Mouse (Mus musculus): ENCODE results near the gene Ipcef1. TPM values are rescaled to one million over a fixed set of nuclear protein-coding genes. Genes with fewer than 3 reads are reported as not detected.

Gene Ipcef1
- polyA plus RNA-seq, 1 experiment from 2014 or later = 0.48 TPM

DNA sequence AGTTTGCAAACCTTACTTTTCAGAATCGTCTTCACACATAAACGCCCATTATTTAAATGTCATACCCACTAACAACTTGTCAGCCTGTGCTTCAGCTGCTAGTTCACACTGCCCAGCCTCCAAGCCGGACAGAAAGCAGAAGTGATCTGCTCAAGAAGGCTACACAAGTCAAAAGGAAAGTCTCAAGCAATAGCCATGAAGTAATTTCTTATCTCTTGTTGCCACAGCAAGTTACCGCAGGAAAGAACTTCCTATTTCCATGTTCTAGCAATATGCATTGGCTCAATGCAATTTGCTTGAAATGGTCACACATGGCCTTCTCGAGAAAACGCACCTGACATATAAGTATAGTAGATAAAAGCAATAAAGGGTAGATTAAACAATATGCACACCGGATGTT, 10.7 kb upstream of the Ipcef1 start:
- Histone ChIP-seq H3K36me3 (no peaks in the 10 kb centered on the region), H3K27me3 (ENCODE audit: low read depth, poor library complexity, severe bottlenecking) (no peaks in the 10 kb centered on the region), H3K27ac (replicated peaks) (no peak overlapping the region), H3K4me3 (no peak overlapping the region), H3K4me1 (no peaks in the 10 kb centered on the region), H3K9me3 (replicated peaks) (no peaks in the 10 kb centered on the region)
- 93% methylated on average over 7 of the region's 7 CpGs for WGBS
- DNase-seq (ENCODE audit: low spot score) = no peak

DNA sequence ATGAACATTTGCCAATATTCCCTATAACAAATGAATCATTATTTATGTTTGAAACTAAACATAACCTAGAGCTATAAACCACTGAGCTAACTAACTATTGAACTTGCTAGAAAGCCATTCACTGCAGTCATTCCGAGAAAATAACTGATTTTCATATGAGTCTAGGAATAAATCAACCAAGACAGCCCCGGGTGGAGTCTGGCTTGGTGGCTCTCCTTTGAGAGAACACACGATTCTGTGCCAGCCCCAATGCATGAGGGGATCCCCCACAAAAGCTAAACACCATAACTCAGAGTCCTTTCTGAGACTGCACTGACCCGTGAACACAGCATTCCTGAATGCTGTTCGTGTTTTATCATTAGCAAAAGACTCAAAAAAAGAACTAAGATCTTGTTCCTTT, 8.0 kb upstream of the Ipcef1 start:
- Histone ChIP-seq H3K36me3 (no peaks in the 10 kb centered on the region), H3K27ac (replicated peaks) (no peak overlapping the region), H3K27me3 (ENCODE audit: low read depth, poor library complexity, severe bottlenecking) (no peaks in the 10 kb centered on the region), H3K4me1 (peaks cover 4% of the 10 kb centered on the region; the same call in 1 of the 2 replicates), H3K4me3 (no peak overlapping the region), H3K9me3 (replicated peaks) (no peaks in the 10 kb centered on the region)
- WGBS = 78% methylated on average over 5 of the region's 5 CpGs
- no peak for DNase-seq (ENCODE audit: low spot score)

DNA sequence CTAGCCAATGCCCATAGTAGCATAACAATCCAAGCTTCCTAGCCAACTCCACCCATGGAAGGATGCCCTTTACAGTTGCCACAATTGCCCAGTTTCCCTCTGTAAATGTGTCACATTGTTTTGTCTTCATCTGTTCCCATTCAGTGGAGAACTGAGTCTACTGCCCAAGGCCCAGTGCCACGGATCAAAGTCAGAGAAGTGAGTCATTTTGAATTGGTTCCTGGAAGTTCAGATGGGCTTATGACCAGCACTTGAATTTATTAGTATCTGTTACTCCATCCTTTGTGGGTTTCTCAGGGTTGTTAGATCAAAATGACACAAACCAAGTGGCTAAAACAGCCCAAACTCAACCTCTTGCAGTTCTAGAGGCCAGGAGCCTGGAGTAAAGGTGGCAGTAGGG, 5.3 kb upstream of the Ipcef1 start:
- no peak for DNase-seq (ENCODE audit: low spot score)
- H3K27me3 ChIP-seq (ENCODE audit: low read depth, poor library complexity, severe bottlenecking) = no peaks in the 10 kb centered on the region
- H3K4me3 ChIP-seq = no peak overlapping the region
- 81% methylated on average over 1 of the region's 1 CpGs for WGBS
- no peak overlapping the region for H3K27ac ChIP-seq (replicated peaks)
- no peaks in the 10 kb centered on the region for H3K36me3 ChIP-seq
- peaks cover 9% of the 10 kb centered on the region for H3K4me1 ChIP-seq
- H3K9me3 ChIP-seq (replicated peaks) = no peaks in the 10 kb centered on the region

DNA sequence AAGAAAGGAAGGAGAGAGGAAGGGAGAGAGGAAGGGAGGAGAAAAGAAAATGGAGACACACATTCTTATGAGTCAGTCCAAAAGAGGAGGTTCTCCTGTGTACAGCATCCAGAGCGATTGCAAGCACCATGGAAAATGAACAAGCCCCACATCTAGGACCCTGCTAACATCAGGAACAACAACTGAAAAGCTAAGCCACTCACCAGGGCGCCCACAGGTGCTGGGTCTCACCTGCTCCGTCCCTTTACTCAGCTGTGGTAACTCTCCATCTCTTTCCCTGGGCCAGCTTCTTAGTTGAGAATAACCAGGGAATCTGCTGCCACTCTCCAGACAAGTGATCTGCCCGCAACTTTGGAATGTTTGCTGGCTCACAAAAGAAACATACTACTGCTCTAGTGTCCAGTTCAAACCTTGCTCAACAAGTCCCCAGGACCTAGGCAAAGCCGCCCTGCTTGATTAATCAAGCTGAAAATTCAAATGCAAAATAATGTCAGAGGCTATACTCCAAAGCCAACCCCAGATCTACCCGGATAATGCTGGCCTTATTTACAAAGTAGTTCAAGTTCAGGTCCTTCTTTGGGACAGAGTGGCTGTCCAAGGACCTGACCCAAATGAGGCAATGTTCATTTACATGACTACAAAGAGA, 2.4 kb upstream of the Ipcef1 start:
- no peaks in the 10 kb centered on the region for H3K36me3 ChIP-seq
- H3K9me3 ChIP-seq (replicated peaks) = no peaks in the 10 kb centered on the region
- DNase-seq (ENCODE audit: low spot score) = no peak
- H3K27me3 ChIP-seq (ENCODE audit: low read depth, poor library complexity, severe bottlenecking) = no peaks in the 10 kb centered on the region
- H3K4me1 ChIP-seq = peaks cover 14% of the 10 kb centered on the region
- no peak overlapping the region for H3K4me3 ChIP-seq
- 73% methylated on average over 6 of the region's 6 CpGs for WGBS
- H3K27ac ChIP-seq (replicated peaks) = no peak overlapping the region

DNA sequence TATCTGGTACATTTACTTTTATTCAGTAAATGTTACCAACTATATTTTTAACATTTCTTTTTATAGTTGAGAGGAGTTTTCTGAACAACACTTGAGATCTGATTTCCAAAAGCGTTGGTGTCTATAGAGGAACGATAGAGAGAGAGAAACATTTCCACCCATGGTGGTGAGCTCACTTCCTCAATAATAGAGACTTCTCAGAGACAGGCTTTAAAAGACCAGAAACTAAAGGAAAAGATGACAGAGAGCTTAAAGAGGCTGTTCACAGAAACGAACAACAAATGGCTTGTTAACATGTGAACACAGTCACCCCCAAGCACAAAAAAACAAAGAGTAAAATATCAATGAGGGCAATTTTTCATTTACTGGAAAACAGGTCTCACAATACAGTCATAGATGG, 2.4 kb downstream of the Ipcef1 start:
- H3K27me3 ChIP-seq (ENCODE audit: low read depth, poor library complexity, severe bottlenecking) = no peaks in the 10 kb centered on the region
- no peak for DNase-seq (ENCODE audit: low spot score)
- H3K9me3 ChIP-seq (replicated peaks) = no peaks in the 10 kb centered on the region
- no peak overlapping the region for H3K27ac ChIP-seq (replicated peaks)
- 87% methylated on average over 3 of the region's 3 CpGs for WGBS
- peaks cover 10% of the 10 kb centered on the region for H3K4me1 ChIP-seq
- no peak overlapping the region for H3K4me3 ChIP-seq
- no peaks in the 10 kb centered on the region for H3K36me3 ChIP-seq

DNA sequence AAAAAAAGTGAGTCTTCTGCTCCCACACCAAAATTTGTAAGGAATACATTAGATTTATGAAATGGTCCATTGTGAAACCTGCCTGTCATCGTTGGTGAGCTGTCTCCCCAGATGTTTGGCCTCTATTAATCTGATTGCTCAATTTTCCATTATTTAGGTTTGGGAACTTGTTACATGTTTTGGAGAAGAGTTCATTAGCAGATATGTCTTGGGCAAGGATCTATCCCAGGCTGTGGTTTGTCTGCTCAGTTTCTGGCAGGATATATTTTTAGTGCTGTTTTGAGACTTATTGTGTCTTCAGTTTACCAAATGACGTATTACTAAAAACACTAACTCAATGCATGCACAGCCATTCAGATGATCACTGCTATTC, 4.4 kb downstream of the Ipcef1 start:
- no peak for DNase-seq (ENCODE audit: low spot score)
- no peaks in the 10 kb centered on the region for H3K36me3 ChIP-seq
- H3K9me3 ChIP-seq (replicated peaks) = no peaks in the 10 kb centered on the region
- H3K27ac ChIP-seq (replicated peaks) = no peak overlapping the region
- 87% methylated on average over 2 of the region's 2 CpGs for WGBS
- H3K27me3 ChIP-seq (ENCODE audit: low read depth, poor library complexity, severe bottlenecking) = no peaks in the 10 kb centered on the region
- H3K4me3 ChIP-seq = no peak overlapping the region
- H3K4me1 ChIP-seq = peaks cover 8% of the 10 kb centered on the region

DNA sequence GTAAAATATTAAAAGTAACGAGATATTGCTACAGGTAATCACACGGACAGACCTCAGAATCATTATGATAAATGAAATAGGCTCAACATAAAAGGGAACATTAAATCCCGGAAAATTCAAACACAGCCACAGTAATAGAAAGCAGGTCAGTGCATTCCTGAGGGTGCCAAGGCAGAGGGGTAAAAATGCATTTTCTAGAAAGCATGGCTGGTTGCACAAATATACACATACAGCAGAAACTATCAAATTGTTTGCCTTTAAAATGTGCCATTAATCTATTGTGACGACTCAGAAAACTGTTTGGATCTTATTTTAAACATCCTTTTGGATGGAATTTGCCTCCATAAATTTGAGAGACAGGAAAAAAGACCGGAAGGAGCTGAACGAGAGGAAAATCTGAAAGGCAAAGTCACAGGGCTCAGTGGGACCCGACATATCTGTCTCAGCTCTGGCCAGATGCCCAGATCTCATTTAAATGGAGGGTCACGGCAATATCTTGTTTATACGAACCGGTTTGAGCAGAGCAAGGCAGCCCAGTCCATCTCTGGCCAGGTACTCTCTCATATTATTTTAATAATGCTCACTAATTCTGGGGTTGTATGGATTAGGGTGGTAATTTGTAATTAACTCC, 4.9 kb downstream of the Ipcef1 start:
- no peaks in the 10 kb centered on the region for H3K27me3 ChIP-seq (ENCODE audit: low read depth, poor library complexity, severe bottlenecking)
- H3K36me3 ChIP-seq = no peaks in the 10 kb centered on the region
- no peaks in the 10 kb centered on the region for H3K9me3 ChIP-seq (replicated peaks)
- DNase-seq (ENCODE audit: low spot score) = no peak
- no peak overlapping the region for H3K4me3 ChIP-seq
- no peak overlapping the region for H3K27ac ChIP-seq (replicated peaks)
- WGBS = 88% methylated on average over 10 of the region's 10 CpGs
- H3K4me1 ChIP-seq = peaks cover 3% of the 10 kb centered on the region

DNA sequence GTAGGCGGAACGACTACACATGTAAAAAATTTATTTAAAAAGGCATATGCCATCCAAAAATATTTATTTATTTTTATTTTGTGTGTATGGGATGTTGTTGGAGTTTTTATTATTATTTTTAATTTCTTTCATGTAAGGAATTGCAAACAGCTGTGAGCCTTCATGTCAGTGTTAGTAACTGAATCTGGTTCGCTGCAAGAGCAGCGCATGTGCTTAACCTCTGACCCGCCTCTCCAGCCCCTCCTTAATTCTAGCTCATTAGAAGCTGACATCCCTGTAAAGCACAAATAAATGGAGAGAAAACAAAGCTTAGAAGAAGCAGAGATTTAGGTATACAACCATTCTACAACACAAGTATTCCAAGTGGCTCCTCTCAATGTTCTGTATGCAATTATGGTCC, 8.4 kb downstream of the Ipcef1 start:
- H3K9me3 ChIP-seq (replicated peaks) = no peaks in the 10 kb centered on the region
- no peak overlapping the region for H3K4me3 ChIP-seq
- H3K36me3 ChIP-seq = no peaks in the 10 kb centered on the region
- WGBS = 70% methylated on average over 5 of the region's 5 CpGs
- no peaks in the 10 kb centered on the region for H3K4me1 ChIP-seq
- no peak for DNase-seq (ENCODE audit: low spot score)
- no peaks in the 10 kb centered on the region for H3K27me3 ChIP-seq (ENCODE audit: low read depth, poor library complexity, severe bottlenecking)
- H3K27ac ChIP-seq (replicated peaks) = no peak overlapping the region

DNA sequence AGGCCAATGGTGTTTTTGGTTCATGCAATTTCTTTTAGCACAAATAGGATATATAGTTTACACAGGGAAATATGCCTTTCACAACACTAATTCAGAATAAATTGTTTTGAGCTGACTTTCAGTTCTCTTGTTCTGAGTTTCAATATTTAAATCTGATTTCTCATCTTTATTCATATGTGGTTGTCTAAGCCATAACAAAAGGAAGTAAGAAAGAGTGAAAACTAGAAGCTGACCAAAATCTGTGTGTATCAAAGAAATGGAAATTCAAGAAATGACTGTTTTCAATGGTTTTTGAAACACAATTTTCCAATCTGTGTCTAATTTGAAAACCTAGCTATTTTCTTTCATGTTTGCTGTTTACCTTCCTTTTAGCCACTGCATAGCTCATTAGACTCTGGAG, 11.2 kb downstream of the Ipcef1 start:
- H3K36me3 ChIP-seq = no peaks in the 10 kb centered on the region
- DNase-seq (ENCODE audit: low spot score) = no peak
- no peaks in the 10 kb centered on the region for H3K27me3 ChIP-seq (ENCODE audit: low read depth, poor library complexity, severe bottlenecking)
- no peaks in the 10 kb centered on the region for H3K9me3 ChIP-seq (replicated peaks)
- H3K27ac ChIP-seq (replicated peaks) = no peak overlapping the region
- H3K4me3 ChIP-seq = no peak overlapping the region
- no peaks in the 10 kb centered on the region for H3K4me1 ChIP-seq

DNA sequence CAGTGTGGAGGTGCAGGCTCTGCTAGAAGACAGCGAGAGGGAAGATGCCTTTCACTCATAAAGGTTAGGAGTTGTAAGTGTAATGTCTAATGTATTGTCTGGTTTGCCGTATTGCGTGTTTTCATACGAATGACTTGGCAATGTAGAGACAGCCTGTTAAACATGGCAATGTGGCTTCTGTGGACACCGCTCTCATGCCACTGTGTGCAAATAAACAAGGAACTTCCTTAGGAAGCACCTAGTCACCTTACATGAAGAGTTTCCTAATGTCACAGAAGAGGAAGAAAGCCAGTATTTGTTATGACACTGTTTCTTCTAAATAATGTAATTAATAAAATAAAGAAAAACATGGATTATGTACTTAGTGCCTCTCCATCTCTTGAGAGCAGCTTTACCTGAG, 15.1 kb downstream of the Ipcef1 start:
- no peak overlapping the region for H3K27ac ChIP-seq (replicated peaks)
- no peak overlapping the region for H3K4me3 ChIP-seq
- no peaks in the 10 kb centered on the region for H3K36me3 ChIP-seq
- 94% methylated on average over 5 of the region's 5 CpGs for WGBS
- H3K4me1 ChIP-seq = peaks cover 4% of the 10 kb centered on the region; the same call in 1 of the 2 replicates
- no peak for DNase-seq (ENCODE audit: low spot score)
- no peaks in the 10 kb centered on the region for H3K27me3 ChIP-seq (ENCODE audit: low read depth, poor library complexity, severe bottlenecking)
- no peaks in the 10 kb centered on the region for H3K9me3 ChIP-seq (replicated peaks)

DNA sequence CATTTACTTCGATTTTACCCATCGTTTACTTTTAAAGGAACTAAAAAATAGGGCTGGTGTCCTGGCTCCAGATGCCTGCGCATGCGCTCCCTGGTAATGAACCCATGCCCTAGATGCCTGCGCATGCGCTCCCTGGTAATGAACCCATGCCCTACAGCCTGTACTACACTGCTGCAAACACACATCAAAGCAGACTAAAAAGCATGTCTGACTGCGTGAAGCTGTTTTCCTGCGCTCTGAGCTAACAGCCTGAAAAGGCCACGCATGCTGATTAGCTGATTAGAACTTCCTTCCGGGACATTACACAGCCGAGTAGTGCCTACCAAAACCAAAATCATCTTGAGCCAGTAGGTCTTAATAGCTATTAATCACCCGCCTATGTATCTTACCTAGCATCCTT, 16.7 kb downstream of the Ipcef1 start:
- Histone ChIP-seq H3K4me3 (no peak overlapping the region), H3K9me3 (replicated peaks) (no peaks in the 10 kb centered on the region), H3K36me3 (no peaks in the 10 kb centered on the region), H3K27me3 (ENCODE audit: low read depth, poor library complexity, severe bottlenecking) (no peaks in the 10 kb centered on the region), H3K4me1 (peaks cover 4% of the 10 kb centered on the region; the same call in 1 of the 2 replicates), H3K27ac (replicated peaks) (no peak overlapping the region)
- DNase-seq (ENCODE audit: low spot score) = no peak
- WGBS = 84% methylated on average over 12 of the region's 12 CpGs

DNA sequence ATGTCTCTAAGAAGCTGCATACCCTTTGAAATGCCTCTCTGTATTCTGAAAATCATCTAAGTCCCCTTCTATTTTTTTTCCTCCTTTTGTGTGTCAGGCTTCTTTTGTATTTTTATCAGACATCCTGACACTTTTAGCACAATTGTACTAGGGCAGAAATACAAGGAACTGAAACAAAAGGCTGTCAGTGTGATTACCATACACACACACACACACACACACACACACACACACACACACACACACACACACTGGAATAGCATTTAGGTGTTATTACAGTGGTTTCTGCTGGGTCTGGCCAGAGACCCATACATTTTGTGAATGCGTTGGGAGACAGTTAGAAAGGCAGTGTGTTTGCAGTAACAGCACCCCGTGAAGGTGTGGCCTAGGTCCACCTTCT, 18.8 kb downstream of the Ipcef1 start:
- Histone ChIP-seq H3K36me3 (no peaks in the 10 kb centered on the region), H3K4me1 (peaks cover 4% of the 10 kb centered on the region; the same call in 1 of the 2 replicates), H3K4me3 (no peak overlapping the region), H3K27me3 (ENCODE audit: low read depth, poor library complexity, severe bottlenecking) (no peaks in the 10 kb centered on the region), H3K9me3 (replicated peaks) (no peaks in the 10 kb centered on the region), H3K27ac (replicated peaks) (no peak overlapping the region)
- DNase-seq (ENCODE audit: low spot score) = no peak
- 92% methylated on average over 2 of the region's 2 CpGs for WGBS

DNA sequence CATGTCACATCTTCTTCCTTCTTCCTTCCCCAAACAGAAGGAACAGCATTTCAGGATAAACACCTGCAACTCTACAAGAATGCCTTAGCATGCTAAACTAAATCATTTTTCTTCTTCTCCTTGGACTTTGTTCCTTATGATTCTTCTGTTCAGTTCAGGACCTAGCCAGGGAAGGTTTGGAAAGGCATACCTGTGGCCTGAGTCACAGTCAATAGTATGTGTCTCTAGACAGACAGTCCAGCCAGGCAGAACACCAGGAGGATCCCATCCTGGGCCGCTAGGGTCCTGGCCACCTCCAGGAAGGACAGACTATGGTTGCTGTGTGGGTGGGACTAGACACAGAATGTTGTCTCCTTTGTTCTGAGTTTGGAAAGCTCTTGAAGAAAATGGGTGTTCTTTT, 27.2 kb downstream of the Ipcef1 start:
- no peaks in the 10 kb centered on the region for H3K9me3 ChIP-seq (replicated peaks)
- no peak overlapping the region for H3K4me3 ChIP-seq
- H3K27me3 ChIP-seq (ENCODE audit: low read depth, poor library complexity, severe bottlenecking) = no peaks in the 10 kb centered on the region
- no peaks in the 10 kb centered on the region for H3K36me3 ChIP-seq
- no peaks in the 10 kb centered on the region for H3K4me1 ChIP-seq
- H3K27ac ChIP-seq (replicated peaks) = no peak overlapping the region
- no peak for DNase-seq (ENCODE audit: low spot score)
- WGBS = 70% methylated on average over 1 of the region's 1 CpGs
